Mouse (Mus musculus): ENCODE measurements around the gene Washc3. TPM values are rescaled to one million over a fixed set of nuclear protein-coding genes. Genes with fewer than 3 reads are reported as not detected.

The Washc3 gene
- total RNA-seq, 2 experiments from 2014 or later = 50.3 to 90.1 TPM

- ATAC-seq (replicated peaks; ENCODE audit: poor library complexity) = no peak
Observed at GRCm38 (mm10) chr10:88252121-88252862, 51.4 kb downstream of the Washc3 start.

GRCm38 (mm10) chr10:88255556-88255955 is 54.7 kb downstream of the Washc3 start:
- no peak for ATAC-seq (replicated peaks; ENCODE audit: poor library complexity)

GRCm38 (mm10) chr10:88260309-88260708 is 59.4 kb downstream of the Washc3 start:
- no peak for ATAC-seq (replicated peaks; ENCODE audit: poor library complexity)

GRCm38 (mm10) chr10:88261186-88261585 is 60.3 kb downstream of the Washc3 start:
- no peak for ATAC-seq (replicated peaks; ENCODE audit: poor library complexity)

- ATAC-seq (replicated peaks; ENCODE audit: poor library complexity) = no peak
Observed at GRCm38 (mm10) chr10:88263383-88263782, 62.5 kb downstream of the Washc3 start.

GRCm38 (mm10) chr10:88274045-88274444 is 73.2 kb downstream of the Washc3 start:
- ATAC-seq (replicated peaks; ENCODE audit: poor library complexity) = no peak

- no peak for ATAC-seq (replicated peaks; ENCODE audit: poor library complexity)
Observed at GRCm38 (mm10) chr10:88281699-88282098, 80.8 kb downstream of the Washc3 start.

- no peak for ATAC-seq (replicated peaks; ENCODE audit: poor library complexity)
Observed at GRCm38 (mm10) chr10:88284343-88284990, 83.6 kb downstream of the Washc3 start.

- ATAC-seq (replicated peaks; ENCODE audit: poor library complexity) = no peak
Observed at GRCm38 (mm10) chr10:88287261-88287660, 86.4 kb downstream of the Washc3 start.

- no peak for ATAC-seq (replicated peaks; ENCODE audit: poor library complexity)
Observed at GRCm38 (mm10) chr10:88288061-88288460, 87.2 kb downstream of the Washc3 start.

- ATAC-seq (replicated peaks; ENCODE audit: poor library complexity) = no peak
Observed at GRCm38 (mm10) chr10:88295091-88295490, 94.2 kb downstream of the Washc3 start.

Other genes starting within 250 kb of the Washc3 start
- not detected in 2 replicates for gene Pmch, start 110.0 kb upstream of the Washc3 start, total RNA-seq (2015)
- 0.84 TPM in 1 of 2 replicates, not detected in the other for gene Pmch, start 110.0 kb upstream of the Washc3 start, total RNA-seq (2017)
- gene Parpbp, start 54.2 kb upstream of the Washc3 start, total RNA-seq (2015) = 16.8 and 19.9 TPM in 2 replicates
- gene Parpbp, start 54.2 kb upstream of the Washc3 start, total RNA-seq (2017) = 33.9 and 34.0 TPM in 2 replicates
- gene Nup37, start 54.1 kb upstream of the Washc3 start, total RNA-seq (2015) = 67.5 and 73.7 TPM in 2 replicates
- 69.6 and 78.1 TPM in 2 replicates for gene Nup37, start 54.1 kb upstream of the Washc3 start, total RNA-seq (2017)
- 38.5 and 45.3 TPM in 2 replicates for gene Dram1, start 178.0 kb downstream of the Washc3 start, total RNA-seq (2015)
- gene Dram1, start 178.0 kb downstream of the Washc3 start, total RNA-seq (2017) = 26.8 and 33.4 TPM in 2 replicates
- gene Gnptab, start 178.0 kb downstream of the Washc3 start, total RNA-seq (2015) = 117 and 142 TPM in 2 replicates
- gene Gnptab, start 178.0 kb downstream of the Washc3 start, total RNA-seq (2017) = 48.7 and 58.3 TPM in 2 replicates

Data from megakaryocyte progenitor cell, adult 5-6 weeks (primary cell).